Mouse (Mus musculus): ENCODE measurements at regions not wholly inside any gene's neighbourhood (a gene's known extent, or its start where the extent isn't known, plus 50 kb on each side); places are given as distances from the start of the nearest gene placed in this dataset.

GRCm38 (mm10) chr12:51241131-51241781 is 106.6 kb upstream of the G2e3 start:
- TF ChIP-seq USF1 (IDR thresholded peaks at IDR 0.05; ENCODE audit: low read depth) = no peak
- TF ChIP-seq POLR2A (IDR thresholded peaks at IDR 0.05; ENCODE audit: insufficient read length, low read depth) = no peak
- no peak for TF ChIP-seq SRF (IDR thresholded peaks at IDR 0.05; ENCODE audit: control insufficient read depth, insufficient read length, low read depth)
- no peak for TF ChIP-seq MYOD1 (IDR thresholded peaks at IDR 0.05; ENCODE audit: control insufficient read depth in 1 of 3, insufficient read length in 2 of 3, low read depth in 2 of 3)
- TF ChIP-seq MYOG (IDR thresholded peaks at IDR 0.05; ENCODE audit: control insufficient read depth in 1 of 3, insufficient read depth in 1 of 3, insufficient read length in 2 of 3, low read depth in 2 of 3) = no peak

All from myocyte (in vitro differentiated cells).